8 mouse cellular contexts compared by ENCODE assay signal in the genomic region with DNA sequence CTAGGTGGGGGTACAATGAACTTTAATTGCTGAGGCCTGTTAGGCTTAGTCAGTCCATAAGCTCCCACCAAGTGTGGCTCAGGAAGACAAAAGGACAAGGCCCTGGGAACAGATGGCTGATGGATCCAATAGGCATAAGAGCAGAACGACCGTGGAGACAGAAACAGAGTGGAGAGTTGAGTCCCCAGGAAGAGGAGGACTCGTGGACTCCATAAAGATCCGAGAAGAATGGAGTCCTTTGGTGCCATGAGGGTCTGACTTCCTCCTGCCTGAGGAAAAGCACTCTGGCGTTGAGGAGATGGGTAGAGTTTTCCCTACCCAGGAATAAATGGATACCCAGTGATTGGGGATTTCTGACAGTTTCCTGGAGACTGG. TPM values are rescaled to one million over a fixed set of nuclear protein-coding genes. Genes with fewer than 3 reads are reported as not detected.
DNase-seq lines count a peak whose midpoint lies in the region; ATAC-seq lines count a peak whose summit lies in the region.

No protein-coding gene starts in this region.

- 29% methylated on average over 5 of the region's 5 CpGs for WGBS in heart, embryonic 11.5 days (ENCODE audit: insufficient replicate concordance)
- WGBS in hindbrain, embryonic 12.5 days: 16% methylated on average over 5 of the region's 5 CpGs
- WGBS in midbrain, embryonic 14.5 days: 12% methylated on average over 5 of the region's 5 CpGs

- no peaks in the 10 kb centered on the region for H3K36me3 ChIP-seq in heart, embryonic 11.5 days (ENCODE audit: control insufficient read depth, insufficient read depth, low read length)
- no peaks in the 10 kb centered on the region for H3K36me3 ChIP-seq in hindbrain, embryonic 12.5 days
- no peaks in the 10 kb centered on the region for H3K36me3 ChIP-seq in midbrain, embryonic 14.5 days (ENCODE audit: control insufficient read depth, insufficient read depth, low read length)

- H3K27me3 ChIP-seq in heart, embryonic 11.5 days (ENCODE audit: control insufficient read depth, insufficient read depth, low read length): peaks cover 13% of the 10 kb centered on the region
- peaks cover 5% of the 10 kb centered on the region; the same call in 1 of the 2 replicates for H3K27me3 ChIP-seq in hindbrain, embryonic 12.5 days
- H3K27me3 ChIP-seq in midbrain, embryonic 14.5 days (ENCODE audit: control insufficient read depth, insufficient read depth, low read length): no peaks in the 10 kb centered on the region

- H3K9ac ChIP-seq in heart, embryonic 11.5 days (ENCODE audit: low read depth, low read length): peak overlapping the region; percentile 79; the same call in 1 of the 2 replicates
- no peak overlapping the region for H3K9ac ChIP-seq in hindbrain, embryonic 12.5 days
- peak overlapping the region; percentile 95 for H3K9ac ChIP-seq in midbrain, embryonic 14.5 days (replicated peaks; ENCODE audit: low read length)

- intact Hi-C loops in heart, postnatal 36 days (cut with DNase I): loop anchor here (1.0 to 2.0 kb wide), 3 partner anchors 40 to 230 kb away; no protein-coding TSS in a partner anchor

- no peak overlapping the region for H3K27ac ChIP-seq in heart, embryonic 11.5 days (ENCODE audit: low read depth, low read length)
- peak overlapping the region; percentile 92 for H3K27ac ChIP-seq in hindbrain, embryonic 12.5 days
- H3K27ac ChIP-seq in midbrain, embryonic 14.5 days (replicated peaks; ENCODE audit: low read depth, low read length): peak overlapping the region; percentile 88

- H3K4me1 ChIP-seq in heart, embryonic 11.5 days (ENCODE audit: control insufficient read depth, insufficient read depth, low read length): peaks cover 14% of the 10 kb centered on the region
- peaks cover 38% of the 10 kb centered on the region for H3K4me1 ChIP-seq in hindbrain, embryonic 12.5 days
- H3K4me1 ChIP-seq in midbrain, embryonic 14.5 days (ENCODE audit: control insufficient read depth, insufficient read depth, low read length): peaks cover 28% of the 10 kb centered on the region

- peak overlapping the region; percentile 65 for H3K4me3 ChIP-seq in heart, embryonic 11.5 days (ENCODE audit: low read depth, low read length)
- peak overlapping the region; percentile 68 for H3K4me3 ChIP-seq in hindbrain, embryonic 12.5 days
- peak overlapping the region; percentile 56 for H3K4me3 ChIP-seq in midbrain, embryonic 14.5 days (replicated peaks; ENCODE audit: low read depth, low read length)

- H3K4me2 ChIP-seq in heart, embryonic 11.5 days: peak overlapping the region; percentile 94
- peak overlapping the region; percentile 85 for H3K4me2 ChIP-seq in hindbrain, embryonic 12.5 days (replicated peaks)
- peak overlapping the region; percentile 88 for H3K4me2 ChIP-seq in midbrain, embryonic 14.5 days (ENCODE audit: low read length)

- DNase-seq in heart, postnatal 36 days: no peak
- peak; percentile 31 for DNase-seq in adipocyte (ENCODE audit: low spot score)
- peak; percentile 45 for DNase-seq in midbrain, embryonic 14.5 days
- DNase-seq in layer of hippocampus, postnatal 36 days: no peak
- no peak for DNase-seq in c-Kit-positive CD71-positive TER-119-positive erythroid progenitor cells, embryonic 14.5 days (ENCODE audit: low spot score)

- no peaks in the 10 kb centered on the region for H3K9me3 ChIP-seq in heart, embryonic 11.5 days (replicated peaks; ENCODE audit: control insufficient read depth, low read length)
- H3K9me3 ChIP-seq in hindbrain, embryonic 12.5 days (replicated peaks): no peaks in the 10 kb centered on the region
- no peaks in the 10 kb centered on the region; the same call in 1 of the 2 replicates for H3K9me3 ChIP-seq in midbrain, embryonic 14.5 days (ENCODE audit: control insufficient read depth, low read length)

- no peak for ATAC-seq in heart, embryonic 11.5 days (replicated peaks; ENCODE audit: insufficient number of reproducible peaks, low FRiP score, low TSS enrichment)
- peak; percentile 20 for ATAC-seq in hindbrain, embryonic 12.5 days (ENCODE audit: low FRiP score)
- ATAC-seq in midbrain, embryonic 14.5 days (ENCODE audit: low FRiP score, low TSS enrichment): peak; percentile 19; the same call in 1 of the 2 replicates
- no peak for ATAC-seq in CD4-positive, CD25-positive, alpha-beta regulatory T cell, adult 4 months

RNA-seq across cellular contexts. Expression of a gene that starts 1.1 kb away (rescaled TPM):
- 7.2 and 7.8 TPM in 2 replicates for polyA plus RNA-seq in heart, embryonic 11.5 days (2014; fragmentation: Nextera tagmentation; extraction: Ambion mirVana)
- total RNA-seq in heart, postnatal 36 days (2021): 10 to 100 TPM; 44.2 to 46.5 TPM
- polyA plus RNA-seq in hindbrain, embryonic 12.5 days (2016; fragmentation: Nextera tagmentation; extraction: Ambion mirVana): 30.7 and 31.8 TPM in 2 replicates
- 15.1 and 16.2 TPM in 2 replicates for polyA plus RNA-seq in midbrain, embryonic 14.5 days (2014; fragmentation: Nextera tagmentation; extraction: Ambion mirVana)
- not detected for polyA plus RNA-seq in CD4-positive, CD25-positive, alpha-beta regulatory T cell, adult 4 months (2017; shearing (Covaris generic))
- 10 to 100 TPM; 51.6 to 59.1 TPM for total RNA-seq in layer of hippocampus, postnatal 36 days (2021)

RNA-seq across cellular contexts. Expression of a gene that starts 22.7 kb away (rescaled TPM):
- 0.29 and 0.38 TPM in 2 replicates for polyA plus RNA-seq in heart, embryonic 11.5 days (2014; fragmentation: Nextera tagmentation; extraction: Ambion mirVana)
- not detected for total RNA-seq in heart, postnatal 36 days (2021)
- polyA plus RNA-seq in hindbrain, embryonic 12.5 days (2016; fragmentation: Nextera tagmentation; extraction: Ambion mirVana): 7.1 and 7.2 TPM in 2 replicates
- 5.1 and 5.8 TPM in 2 replicates for polyA plus RNA-seq in midbrain, embryonic 14.5 days (2014; fragmentation: Nextera tagmentation; extraction: Ambion mirVana)
- not detected for polyA plus RNA-seq in CD4-positive, CD25-positive, alpha-beta regulatory T cell, adult 4 months (2017; shearing (Covaris generic))
- 1 to 10 TPM in 1 of 2 experiments, under 1 TPM in 1; 0.87 to 1.4 TPM for total RNA-seq in layer of hippocampus, postnatal 36 days (2021)

RNA-seq across cellular contexts. Expression of a gene that starts 25.6 kb away (rescaled TPM):
- polyA plus RNA-seq in heart, embryonic 11.5 days (2014; fragmentation: Nextera tagmentation; extraction: Ambion mirVana): 128 and 131 TPM in 2 replicates
- total RNA-seq in heart, postnatal 36 days (2021): 100 to 1,000 TPM; 131 to 152 TPM
- 72.7 and 78.3 TPM in 2 replicates for polyA plus RNA-seq in hindbrain, embryonic 12.5 days (2016; fragmentation: Nextera tagmentation; extraction: Ambion mirVana)
- polyA plus RNA-seq in midbrain, embryonic 14.5 days (2014; fragmentation: Nextera tagmentation; extraction: Ambion mirVana): 68.8 and 81.3 TPM in 2 replicates
- 10 to 100 TPM; 38.8 to 43.7 TPM for polyA plus RNA-seq in CD4-positive, CD25-positive, alpha-beta regulatory T cell, adult 4 months (2017; shearing (Covaris generic))
- total RNA-seq in layer of hippocampus, postnatal 36 days (2021): 10 to 100 TPM; 29.6 to 33.2 TPM

RNA-seq across cellular contexts. Expression of a gene that starts 38.1 kb away (rescaled TPM):
- polyA plus RNA-seq in heart, embryonic 11.5 days (2014; fragmentation: Nextera tagmentation; extraction: Ambion mirVana): 2.7 and 3.3 TPM in 2 replicates
- total RNA-seq in heart, postnatal 36 days (2021): 10 to 100 TPM; 17.8 to 20.3 TPM
- 13.7 and 14.4 TPM in 2 replicates for polyA plus RNA-seq in hindbrain, embryonic 12.5 days (2016; fragmentation: Nextera tagmentation; extraction: Ambion mirVana)
- 11.2 and 13.3 TPM in 2 replicates for polyA plus RNA-seq in midbrain, embryonic 14.5 days (2014; fragmentation: Nextera tagmentation; extraction: Ambion mirVana)
- 1 to 10 TPM in 1 of 2 experiments, under 1 TPM in 1; 0.77 to 1.8 TPM for polyA plus RNA-seq in CD4-positive, CD25-positive, alpha-beta regulatory T cell, adult 4 months (2017; shearing (Covaris generic))
- 10 to 100 TPM; 66.7 to 67.3 TPM for total RNA-seq in layer of hippocampus, postnatal 36 days (2021)

RNA-seq across cellular contexts. Expression of a gene that starts 38.3 kb away (rescaled TPM):
- 3.4 and 3.9 TPM in 2 replicates for polyA plus RNA-seq in heart, embryonic 11.5 days (2014; fragmentation: Nextera tagmentation; extraction: Ambion mirVana)
- under 1 TPM; 0.24 to 0.31 TPM for total RNA-seq in heart, postnatal 36 days (2021)
- 3.1 and 3.8 TPM in 2 replicates for polyA plus RNA-seq in hindbrain, embryonic 12.5 days (2016; fragmentation: Nextera tagmentation; extraction: Ambion mirVana)
- 2.7 and 2.9 TPM in 2 replicates for polyA plus RNA-seq in midbrain, embryonic 14.5 days (2014; fragmentation: Nextera tagmentation; extraction: Ambion mirVana)
- polyA plus RNA-seq in CD4-positive, CD25-positive, alpha-beta regulatory T cell, adult 4 months (2017; shearing (Covaris generic)): 1 to 10 TPM; 2.4 to 2.6 TPM
- 1 to 10 TPM; 1.3 to 1.5 TPM for total RNA-seq in layer of hippocampus, postnatal 36 days (2021)

Comparison
In these comparisons a context has a peak if more than half of its experiments do, and no peak if none do; other contexts are left out.
1. ATAC-seq: peak in hindbrain, embryonic 12.5 days (single experiment) and midbrain, embryonic 14.5 days (single experiment); none in heart, embryonic 11.5 days (single experiment) and CD4-positive, CD25-positive, alpha-beta regulatory T cell, adult 4 months (single experiment).
2. DNase-seq: peak in adipocyte (single experiment) and midbrain, embryonic 14.5 days (single experiment); none in heart, postnatal 36 days (0 of 2), layer of hippocampus, postnatal 36 days (0 of 2) and c-Kit-positive CD71-positive TER-119-positive erythroid progenitor cells, embryonic 14.5 days (single experiment).
3. Peak in every context shown above with its lines, with median percentiles within 50 percentile points of each other: H3K4me2 ChIP-seq and H3K4me3 ChIP-seq.